Mouse (Mus musculus) gastrocnemius, postnatal 25 days (tissue): ENCODE measurements around the gene Foxk2. TPM values are rescaled to one million over a fixed set of nuclear protein-coding genes. Genes with fewer than 3 reads are reported as not detected.

Experiments
- total RNA-seq, 2 experiments: library from RNA; stranded (reverse); gene quantifications; 1 replicate in 1 of 2; 2 replicates in 1 of 2; pipeline ENCODE4 v1.2.3; 2021

Gene Foxk2
- total RNA-seq, 2 experiments from 2014 or later = 20.1 to 27.1 TPM

Other genes with a start within 250 kb of the Foxk2 start
- not detected for gene Cd7, start 220.6 kb upstream of the Foxk2 start, total RNA-seq
- gene Sectm1b, start 196.4 kb upstream of the Foxk2 start, total RNA-seq = not detected
- not detected for gene Sectm1a, start 178.8 kb upstream of the Foxk2 start, total RNA-seq
- not detected for gene Tex19.2, start 141.3 kb upstream of the Foxk2 start, total RNA-seq
- gene Tex19.1, start 113.8 kb upstream of the Foxk2 start, total RNA-seq = not detected
- 1 to 10 TPM in 1 of 2 experiments, under 1 TPM in 1; 0.35 to 1.1 TPM for gene Uts2r, start 99.7 kb upstream of the Foxk2 start, total RNA-seq
- 1 to 10 TPM; 4.8 to 6.9 TPM for gene Hexdc, start 55.6 kb upstream of the Foxk2 start, total RNA-seq
- 10 to 100 TPM; 11.5 to 11.6 TPM for gene Ogfod3, start 55.3 kb upstream of the Foxk2 start, total RNA-seq
- 1 to 10 TPM; 3.0 to 3.6 TPM for gene Cybc1, start 30.7 kb upstream of the Foxk2 start, total RNA-seq
- 10 to 100 TPM; 78.0 to 90.7 TPM for gene Narf, start 22.7 kb upstream of the Foxk2 start, total RNA-seq
- gene Wdr45b, start 94.5 kb downstream of the Foxk2 start, total RNA-seq = 10 to 100 TPM; 17.9 to 18.4 TPM
- gene Rab40b, start 128.3 kb downstream of the Foxk2 start, total RNA-seq = 10 to 100 TPM; 10.4 to 11.6 TPM
- gene Fn3krp, start 161.4 kb downstream of the Foxk2 start, total RNA-seq = 1 to 10 TPM; 3.5 to 4.4 TPM
- 10 to 100 TPM; 12.2 to 13.8 TPM for gene Fn3k, start 174.9 kb downstream of the Foxk2 start, total RNA-seq
- gene Tbcd, start 192.0 kb downstream of the Foxk2 start, total RNA-seq = 10 to 100 TPM; 10.2 to 12.5 TPM